Mouse (Mus musculus): Measurements from ENCODE around the gene Fam198a. TPM values are rescaled to one million over a fixed set of nuclear protein-coding genes. Genes with fewer than 3 reads are reported as not detected.

Gene Fam198a
- total and polyA plus RNA-seq, 2 experiments from 2014 or later = 2.1 to 7.5 TPM

GRCm38 (mm10) chr9:121905556-121906185 is 45.1 kb upstream of the Fam198a start:
- no peak overlapping the region for H3K4me2 ChIP-seq (ENCODE audit: low read depth, low read length)
- H3K36me3 ChIP-seq (ENCODE audit: insufficient read depth, low read length) = no peaks in the 10 kb centered on the region
- DNase-seq (ENCODE audit: low spot score) (no peak), ATAC-seq (no peak)
- no peak overlapping the region for H3K4me3 ChIP-seq (ENCODE audit: low read length)
- 72% methylated on average over 4 of the region's 4 CpGs for WGBS
- H3K27me3 ChIP-seq (ENCODE audit: insufficient read depth, low read length) = no peaks in the 10 kb centered on the region
- no peaks in the 10 kb centered on the region for H3K9me3 ChIP-seq (ENCODE audit: low read length)
- H3K4me1 ChIP-seq (ENCODE audit: insufficient read depth, low read length) = no peaks in the 10 kb centered on the region
- no peak for TF ChIP-seq CTCF (IDR thresholded peaks at IDR 0.05; ENCODE audit: low read depth)
- H3K9ac ChIP-seq (replicated peaks; ENCODE audit: low read length) = no peak overlapping the region
- no peak overlapping the region for H3K27ac ChIP-seq

GRCm38 (mm10) chr9:121906456-121906855 is 44.3 kb upstream of the Fam198a start:
- ATAC-seq = no peak
- WGBS = 88% methylated on average over 5 of the region's 5 CpGs
- TF ChIP-seq CTCF (IDR thresholded peaks at IDR 0.05; ENCODE audit: low read depth) = no peak
- Histone ChIP-seq H3K9me3 (ENCODE audit: low read length) (no peaks in the 10 kb centered on the region), H3K4me3 (ENCODE audit: low read length) (no peak overlapping the region), H3K4me1 (ENCODE audit: insufficient read depth, low read length) (no peaks in the 10 kb centered on the region), H3K27ac (no peak overlapping the region), H3K27me3 (ENCODE audit: insufficient read depth, low read length) (no peaks in the 10 kb centered on the region), H3K9ac (replicated peaks; ENCODE audit: low read length) (no peak overlapping the region), H3K36me3 (ENCODE audit: insufficient read depth, low read length) (no peaks in the 10 kb centered on the region), H3K4me2 (ENCODE audit: low read depth, low read length) (no peak overlapping the region)
- no peak for DNase-seq (ENCODE audit: low spot score)

DNA sequence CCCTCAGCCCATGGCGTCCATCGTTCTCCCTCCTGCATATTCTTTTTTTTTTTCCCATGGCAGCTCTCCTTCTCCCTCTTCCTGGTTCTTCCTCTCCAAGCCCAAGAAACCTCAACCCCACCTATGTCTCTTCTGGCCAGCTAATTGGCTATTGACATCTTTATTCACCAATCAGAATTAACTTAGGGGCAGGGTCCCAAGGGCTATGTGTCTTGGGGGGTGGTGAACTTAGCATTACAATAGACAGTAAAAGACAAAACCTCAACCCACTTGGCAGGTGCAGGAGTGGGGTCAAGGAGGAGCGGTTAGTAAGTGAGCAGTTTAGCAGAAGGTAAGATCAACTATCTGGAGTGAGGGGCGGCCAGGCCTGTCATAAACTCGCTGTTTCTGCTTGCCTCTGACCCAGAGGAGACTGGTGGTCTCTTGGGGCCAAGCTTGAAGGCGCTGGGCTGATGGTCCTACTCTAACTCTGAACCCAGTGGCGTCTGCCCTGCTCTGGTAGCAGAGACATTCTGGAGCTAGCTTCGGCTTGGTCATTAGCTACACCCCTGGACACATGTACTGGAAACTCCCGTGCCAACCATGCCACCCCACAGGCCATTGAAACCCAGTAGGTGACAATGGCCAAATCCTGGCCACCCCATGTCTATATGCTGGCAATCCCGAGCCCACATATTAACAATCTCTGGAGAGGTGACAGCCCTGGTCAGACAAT is 43.3 kb upstream of the Fam198a start:
- DNase-seq (ENCODE audit: low spot score) = no peak
- no peak overlapping the region for H3K4me2 ChIP-seq (ENCODE audit: low read depth, low read length)
- H3K4me1 ChIP-seq (ENCODE audit: insufficient read depth, low read length) = no peaks in the 10 kb centered on the region
- no peaks in the 10 kb centered on the region for H3K27me3 ChIP-seq (ENCODE audit: insufficient read depth, low read length)
- no peak for ATAC-seq
- no peaks in the 10 kb centered on the region for H3K36me3 ChIP-seq (ENCODE audit: insufficient read depth, low read length)
- no peak overlapping the region for H3K4me3 ChIP-seq (ENCODE audit: low read length)
- no peaks in the 10 kb centered on the region for H3K9me3 ChIP-seq (ENCODE audit: low read length)
- TF ChIP-seq CTCF (IDR thresholded peaks at IDR 0.05; ENCODE audit: low read depth) = no peak
- WGBS = 71% methylated on average over 10 of the region's 10 CpGs
- H3K27ac ChIP-seq = no peak overlapping the region
- no peak overlapping the region for H3K9ac ChIP-seq (replicated peaks; ENCODE audit: low read length)

GRCm38 (mm10) chr9:121908321-121908720 is 42.5 kb upstream of the Fam198a start:
- H3K9ac ChIP-seq (replicated peaks; ENCODE audit: low read length) = no peak overlapping the region
- no peaks in the 10 kb centered on the region for H3K27me3 ChIP-seq (ENCODE audit: insufficient read depth, low read length)
- ATAC-seq (no peak), DNase-seq (ENCODE audit: low spot score) (no peak)
- H3K4me1 ChIP-seq (ENCODE audit: insufficient read depth, low read length) = no peaks in the 10 kb centered on the region
- no peaks in the 10 kb centered on the region for H3K9me3 ChIP-seq (ENCODE audit: low read length)
- no peak overlapping the region for H3K4me2 ChIP-seq (ENCODE audit: low read depth, low read length)
- H3K4me3 ChIP-seq (ENCODE audit: low read length) = no peak overlapping the region
- no peaks in the 10 kb centered on the region for H3K36me3 ChIP-seq (ENCODE audit: insufficient read depth, low read length)
- no peak for TF ChIP-seq CTCF (IDR thresholded peaks at IDR 0.05; ENCODE audit: low read depth)
- H3K27ac ChIP-seq = no peak overlapping the region
- 95% methylated on average over 17 of the region's 17 CpGs for whole genome bisulfite sequencing

DNA sequence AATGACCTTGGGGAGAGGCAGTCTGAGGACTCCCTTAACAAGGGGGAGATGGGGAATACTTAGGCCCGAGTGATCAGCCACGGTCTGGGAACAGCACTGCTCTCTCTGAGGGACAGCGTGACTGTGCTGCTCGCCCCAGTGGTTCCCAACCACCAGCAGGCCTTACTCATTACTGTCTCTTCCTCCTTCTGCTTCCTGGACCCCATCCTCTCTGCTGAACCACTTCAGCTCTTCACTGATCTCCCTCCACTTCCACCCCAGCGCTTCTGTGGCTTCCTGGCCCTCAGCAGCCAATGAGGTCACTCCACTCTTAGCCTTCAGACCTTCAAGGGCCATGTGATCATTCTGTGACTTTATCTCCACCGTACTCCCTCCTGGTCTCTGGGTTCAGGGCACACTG is 41.2 kb upstream of the Fam198a start:
- H3K9ac ChIP-seq (replicated peaks; ENCODE audit: low read length) = no peak overlapping the region
- DNase-seq (ENCODE audit: low spot score) (no peak), ATAC-seq (no peak)
- no peak for TF ChIP-seq CTCF (IDR thresholded peaks at IDR 0.05; ENCODE audit: low read depth)
- H3K9me3 ChIP-seq (ENCODE audit: low read length) = no peaks in the 10 kb centered on the region
- no peak overlapping the region for H3K4me2 ChIP-seq (ENCODE audit: low read depth, low read length)
- no peaks in the 10 kb centered on the region for H3K4me1 ChIP-seq (ENCODE audit: insufficient read depth, low read length)
- no peaks in the 10 kb centered on the region for H3K27me3 ChIP-seq (ENCODE audit: insufficient read depth, low read length)
- H3K36me3 ChIP-seq (ENCODE audit: insufficient read depth, low read length) = no peaks in the 10 kb centered on the region
- H3K27ac ChIP-seq = no peak overlapping the region
- H3K4me3 ChIP-seq (ENCODE audit: low read length) = no peak overlapping the region
- 80% methylated on average over 6 of the region's 6 CpGs for WGBS

- H3K27ac ChIP-seq = no peak overlapping the region
- no peaks in the 10 kb centered on the region for H3K9me3 ChIP-seq (ENCODE audit: low read length)
- H3K9ac ChIP-seq (replicated peaks; ENCODE audit: low read length) = no peak overlapping the region
- DNase-seq (ENCODE audit: low spot score) = no peak
- no peak overlapping the region for H3K4me3 ChIP-seq (ENCODE audit: low read length)
- no peaks in the 10 kb centered on the region for H3K27me3 ChIP-seq (ENCODE audit: insufficient read depth, low read length)
- no peaks in the 10 kb centered on the region for H3K36me3 ChIP-seq (ENCODE audit: insufficient read depth, low read length)
- no peak overlapping the region for H3K4me2 ChIP-seq (ENCODE audit: low read depth, low read length)
- 96% methylated on average over 7 of the region's 7 CpGs for WGBS
- no peak for ATAC-seq
- H3K4me1 ChIP-seq (ENCODE audit: insufficient read depth, low read length) = no peaks in the 10 kb centered on the region
- TF ChIP-seq CTCF (IDR thresholded peaks at IDR 0.05; ENCODE audit: low read depth) = no peak
Observed at GRCm38 (mm10) chr9:121911196-121911595, 39.6 kb upstream of the Fam198a start.

GRCm38 (mm10) chr9:121912786-121913185 is 38.0 kb upstream of the Fam198a start:
- H3K9me3 ChIP-seq (ENCODE audit: low read length) = no peaks in the 10 kb centered on the region
- no peak overlapping the region for H3K4me2 ChIP-seq (ENCODE audit: low read depth, low read length)
- no peaks in the 10 kb centered on the region for H3K27me3 ChIP-seq (ENCODE audit: insufficient read depth, low read length)
- H3K36me3 ChIP-seq (ENCODE audit: insufficient read depth, low read length) = no peaks in the 10 kb centered on the region
- 80% methylated on average over 4 of the region's 4 CpGs for WGBS
- H3K27ac ChIP-seq = no peak overlapping the region
- no peak overlapping the region for H3K9ac ChIP-seq (replicated peaks; ENCODE audit: low read length)
- no peak for DNase-seq (ENCODE audit: low spot score)
- no peaks in the 10 kb centered on the region for H3K4me1 ChIP-seq (ENCODE audit: insufficient read depth, low read length)
- TF ChIP-seq CTCF (IDR thresholded peaks at IDR 0.05; ENCODE audit: low read depth) = no peak
- H3K4me3 ChIP-seq (ENCODE audit: low read length) = no peak overlapping the region
- no peak for ATAC-seq
